Mouse (Mus musculus) heart, embryonic 15.5 days (tissue): ENCODE data around the gene Git2. TPM values are rescaled to one million over a fixed set of nuclear protein-coding genes. Genes with fewer than 3 reads are reported as not detected.

Source experiments
- ATAC-seq: fragments of 200-750 bp; cut with Nextera tagmentation; replicated peaks from 2 replicates; pipeline ENCODE4 v1.8.0; 2017; ENCODE audit warnings: low read depth, moderate TSS enrichment; ENCODE audit not compliant: insufficient number of reproducible peaks, insufficient read depth, low FRiP score
- H3K27ac ChIP-seq: fragments of 300-500 bp; sonication (generic); 2 replicates; pipeline ENCODE4 v1.5.1; 2015; ENCODE audit warnings: mild to moderate bottlenecking, inconsistent platforms
- H3K27me3 ChIP-seq: fragments of 300-500 bp; sonication (generic); 2 replicates; pipeline ENCODE4 v1.6.1; 2015; ENCODE audit warnings: inconsistent platforms
- H3K36me3 ChIP-seq: fragments of 300-500 bp; sonication (generic); 2 replicates; pipeline ENCODE4 v1.6.1; 2015; ENCODE audit warnings: mild to moderate bottlenecking, inconsistent platforms
- H3K4me1 ChIP-seq: fragments of 300-500 bp; sonication (generic); replicated peaks from 2 replicates; pipeline ENCODE4 v1.6.1; 2015; ENCODE audit warnings: inconsistent platforms
- H3K4me2 ChIP-seq: fragments of 300-500 bp; sonication (generic); 2 replicates; pipeline ENCODE4 v1.6.1; 2015; ENCODE audit warnings: inconsistent platforms, mild to moderate bottlenecking, moderate library complexity
- H3K4me3 ChIP-seq: fragments of 300-500 bp; sonication (generic); 2 replicates; pipeline ENCODE4 v1.5.1; 2015; ENCODE audit warnings: mild to moderate bottlenecking, inconsistent platforms
- H3K9ac ChIP-seq: fragments of 300-500 bp; sonication (generic); 2 replicates; pipeline ENCODE4 v1.6.1; 2015; ENCODE audit warnings: mild to moderate bottlenecking, inconsistent platforms
- H3K9me3 ChIP-seq: fragments of 300-500 bp; sonication (generic); replicated peaks from 2 replicates; pipeline ENCODE4 v1.6.1; 2016; ENCODE audit warnings: inconsistent platforms
- WGBS: fragments of 180-500 bp; shearing (Covaris S2); methylation state at CpG from one replicate; pipeline ENCODE4 v1.1.7; 2015; ENCODE audit warnings: mixed read lengths; 5-methylcytosine and 5-hydroxymethylcytosine counted together
- polyA plus RNA-seq: library from polyadenylated mRNA; unstranded; fragments of >200 nt; fragmentation: Nextera tagmentation; extraction: Ambion mirVana; gene quantifications from 2 replicates; pipeline ENCODE4 v1.2.1, GENCODE M21; 2015

The Git2 gene
- polyA plus RNA-seq, result 31.0 and 43.2 TPM in 2 replicates

DNA sequence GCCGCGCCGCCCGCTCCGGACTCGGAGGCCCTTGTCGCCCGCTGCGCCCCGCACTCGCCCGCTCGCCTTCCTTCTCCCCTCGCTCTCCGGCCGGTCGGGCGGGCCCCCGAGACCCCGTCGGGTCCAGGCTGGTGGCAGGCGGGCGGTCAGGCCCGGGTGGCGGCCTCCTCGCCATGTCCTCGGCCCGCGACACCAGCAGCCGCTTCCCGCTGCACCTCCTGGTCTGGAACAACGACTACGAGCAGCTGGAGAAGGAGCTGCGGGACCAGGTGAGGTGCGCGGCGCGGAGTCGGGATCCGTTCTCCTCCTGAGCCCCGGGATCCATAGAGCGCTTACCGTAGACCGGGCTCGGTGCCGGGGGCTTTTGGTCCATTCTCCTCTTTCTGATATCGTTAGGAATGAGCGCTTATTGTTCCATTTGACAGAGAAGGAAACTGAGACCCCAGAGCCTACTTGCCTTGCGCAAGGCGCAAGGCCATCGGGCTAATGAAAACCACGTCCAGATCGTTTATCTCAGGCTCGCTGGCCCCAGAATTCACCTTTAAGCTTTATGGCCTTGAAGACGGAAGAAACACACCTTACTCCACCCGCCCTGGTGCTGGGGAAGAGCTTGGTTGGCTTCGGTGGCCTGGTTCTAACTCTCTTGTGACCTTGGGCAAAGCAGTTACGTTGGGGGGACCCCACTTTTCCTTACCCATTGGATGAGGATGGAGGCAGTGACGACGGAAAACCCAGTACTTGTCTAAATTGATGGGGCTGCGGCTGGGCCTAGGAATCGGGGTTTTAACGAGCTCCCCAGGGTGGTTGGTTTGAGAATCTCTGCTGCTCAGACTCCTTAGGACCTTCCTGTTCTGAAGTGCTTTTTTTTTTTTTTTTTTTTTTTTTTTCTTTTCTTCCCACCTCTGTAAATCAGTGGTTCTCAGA is at the start of gene Git2:
TSS of gene Git2 (minus strand) at position 462 of the 924 bp plus-strand sequence.
- peak within 1 kb of the TSS; percentile 98 for H3K4me3 ChIP-seq
- peak within 1 kb of the TSS; percentile 82 for H3K4me2 ChIP-seq
- ATAC-seq, result no peak
- H3K36me3 ChIP-seq, result no peaks in the 10 kb centered on the region
- no peaks in the 10 kb centered on the region for H3K9me3 ChIP-seq
- H3K9ac ChIP-seq, result peak within 1 kb of the TSS; percentile 81
- peaks cover 31% of the 10 kb centered on the region for H3K4me1 ChIP-seq
- no peaks in the 10 kb centered on the region for H3K27me3 ChIP-seq
- WGBS, result under 1% methylated on average over 63 of the region's 63 CpGs
- peak within 1 kb of the TSS; percentile 92 for H3K27ac ChIP-seq

DNA sequence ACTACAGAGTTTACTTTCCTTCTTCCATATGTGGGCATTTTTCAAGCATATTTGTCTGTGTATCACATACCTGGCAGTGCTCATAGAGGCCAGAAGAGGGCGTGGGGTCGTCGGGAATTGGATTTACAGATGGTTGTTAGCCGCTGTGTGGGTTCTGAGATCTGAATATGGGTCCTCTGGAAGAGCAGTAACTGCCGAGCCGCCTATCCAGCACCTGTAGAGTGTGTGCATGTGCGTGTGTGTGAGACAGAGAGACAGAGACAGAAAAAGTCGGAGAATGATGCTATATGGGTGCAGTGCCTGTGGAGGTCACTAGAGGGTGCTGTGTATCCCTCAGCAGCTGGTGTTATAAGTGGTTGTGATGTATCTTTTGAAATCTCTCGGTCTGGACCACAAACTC is 48.9 kb upstream of the Git2 start:
- Histone ChIP-seq H3K27ac (no peak overlapping the region), H3K4me3 (peak overlapping the region; percentile 17), H3K4me1 (peaks cover 7% of the 10 kb centered on the region), H3K4me2 (peak overlapping the region; percentile 31; the same call in 1 of the 2 replicates), H3K27me3 (no peaks in the 10 kb centered on the region), H3K9ac (no peak overlapping the region), H3K9me3 (no peaks in the 10 kb centered on the region), H3K36me3 (no peaks in the 10 kb centered on the region)
- ATAC-seq, result no peak
- 19% methylated on average over 9 of the region's 9 CpGs for WGBS

DNA sequence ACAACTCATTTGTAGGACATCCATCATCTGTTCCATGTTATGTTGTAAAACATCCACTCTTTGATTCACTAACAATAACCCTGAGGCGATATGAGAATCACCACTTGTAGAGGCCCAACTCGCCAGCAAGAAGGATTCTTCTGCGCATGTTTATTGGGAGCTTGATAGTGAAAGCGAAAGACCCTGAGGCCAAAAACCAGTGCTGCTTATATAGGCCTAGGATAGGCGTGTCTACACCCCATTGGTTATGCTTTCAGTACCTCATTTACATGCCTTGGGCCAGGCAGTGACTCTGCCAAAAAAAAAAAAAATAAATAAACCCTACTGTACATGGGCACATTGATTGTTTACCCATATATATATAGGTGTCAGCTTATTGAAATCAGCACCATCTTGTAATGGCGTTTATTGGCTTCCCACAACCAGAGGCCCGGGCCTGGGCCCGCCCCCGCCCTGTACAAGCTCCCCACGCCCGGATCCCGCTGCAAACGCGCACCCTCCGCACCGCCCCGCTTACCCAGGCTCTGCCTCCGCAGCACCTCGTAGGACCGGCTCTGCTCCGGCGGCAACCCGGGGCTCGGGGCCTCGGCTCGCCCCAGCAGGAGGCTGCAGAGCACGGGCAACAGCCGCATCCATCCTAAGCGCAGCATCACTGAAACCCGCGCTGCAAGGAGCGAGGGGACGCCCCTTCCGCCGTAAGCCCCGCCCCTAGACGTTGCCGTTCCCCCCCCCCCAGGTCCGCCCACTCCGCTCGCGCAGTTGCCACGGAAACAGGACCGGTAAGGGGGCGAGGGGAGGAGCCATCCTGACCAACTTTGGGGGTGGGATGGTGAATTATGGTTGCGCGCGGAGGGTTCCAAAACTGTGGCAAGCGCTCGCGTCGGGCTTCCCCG is 47.7 kb upstream of the Git2 start, which contains the start of gene 1500011B03Rik:
TSS of gene 1500011B03Rik (minus strand) at position 673 of the 893 bp plus-strand sequence.
- peak; percentile 85 for ATAC-seq
- H3K4me3 ChIP-seq, result peak within 1 kb of the TSS; percentile 79
- no peaks in the 10 kb centered on the region for H3K27me3 ChIP-seq
- 0 out of 2 replicates have a peak within 1 kb of the TSS, but pooled peaks have one; percentile 60 for H3K27ac ChIP-seq
- H3K4me1 ChIP-seq, result peaks cover 7% of the 10 kb centered on the region
- no peaks in the 10 kb centered on the region for H3K9me3 ChIP-seq
- H3K9ac ChIP-seq, result peak within 1 kb of the TSS; percentile 68
- no peaks in the 10 kb centered on the region for H3K36me3 ChIP-seq
- peak within 1 kb of the TSS; percentile 90 for H3K4me2 ChIP-seq
- WGBS, result 10% methylated on average over 50 of the region's 53 CpGs

DNA sequence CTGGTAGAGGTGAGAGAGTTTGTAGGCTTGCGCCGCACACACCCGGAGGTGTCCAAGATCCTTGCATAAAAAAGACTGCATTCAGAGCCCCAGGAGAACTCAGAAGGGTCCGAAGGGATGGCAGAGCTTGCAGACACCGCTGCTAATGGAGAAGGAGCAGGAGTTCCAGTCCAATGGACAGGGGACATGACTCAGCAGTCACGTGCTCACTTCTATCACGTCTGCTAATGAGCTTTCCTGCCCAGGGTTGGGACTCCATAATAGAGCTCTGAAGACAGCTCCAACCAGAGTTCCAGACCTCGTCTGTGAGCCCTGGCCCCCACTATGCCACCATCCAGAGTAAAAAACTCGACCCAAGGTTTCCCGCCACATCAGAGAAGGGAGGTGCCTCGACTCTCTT is 42.8 kb upstream of the Git2 start:
- Histone ChIP-seq H3K9ac (no peak overlapping the region), H3K9me3 (no peaks in the 10 kb centered on the region), H3K27ac (no peak overlapping the region), H3K27me3 (no peaks in the 10 kb centered on the region), H3K4me3 (no peak overlapping the region), H3K4me1 (no peaks in the 10 kb centered on the region), H3K4me2 (no peak overlapping the region), H3K36me3 (no peaks in the 10 kb centered on the region)
- WGBS, result 77% methylated on average over 11 of the region's 11 CpGs
- no peak for ATAC-seq

DNA sequence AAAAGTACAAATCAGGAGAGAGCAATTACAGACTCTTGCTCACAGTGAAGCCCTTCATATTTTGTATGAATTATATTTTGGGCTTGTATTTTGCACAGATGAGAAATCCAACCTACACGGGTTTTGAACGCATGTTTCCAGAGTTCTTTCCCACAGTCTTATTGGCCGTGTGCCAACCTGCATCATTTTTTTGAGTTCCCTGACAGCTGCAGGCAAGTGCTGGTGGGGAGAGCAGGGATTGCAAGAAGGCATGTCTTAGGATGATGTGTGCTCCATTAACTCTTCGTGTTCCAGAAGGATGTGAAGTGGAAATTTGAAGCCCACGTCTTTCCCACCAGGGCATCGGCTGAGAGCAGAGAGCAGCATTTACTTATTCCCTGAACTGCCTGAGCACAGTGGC is 41.3 kb upstream of the Git2 start:
- 71% methylated on average over 6 of the region's 6 CpGs for WGBS
- H3K9ac ChIP-seq, result no peak overlapping the region

DNA sequence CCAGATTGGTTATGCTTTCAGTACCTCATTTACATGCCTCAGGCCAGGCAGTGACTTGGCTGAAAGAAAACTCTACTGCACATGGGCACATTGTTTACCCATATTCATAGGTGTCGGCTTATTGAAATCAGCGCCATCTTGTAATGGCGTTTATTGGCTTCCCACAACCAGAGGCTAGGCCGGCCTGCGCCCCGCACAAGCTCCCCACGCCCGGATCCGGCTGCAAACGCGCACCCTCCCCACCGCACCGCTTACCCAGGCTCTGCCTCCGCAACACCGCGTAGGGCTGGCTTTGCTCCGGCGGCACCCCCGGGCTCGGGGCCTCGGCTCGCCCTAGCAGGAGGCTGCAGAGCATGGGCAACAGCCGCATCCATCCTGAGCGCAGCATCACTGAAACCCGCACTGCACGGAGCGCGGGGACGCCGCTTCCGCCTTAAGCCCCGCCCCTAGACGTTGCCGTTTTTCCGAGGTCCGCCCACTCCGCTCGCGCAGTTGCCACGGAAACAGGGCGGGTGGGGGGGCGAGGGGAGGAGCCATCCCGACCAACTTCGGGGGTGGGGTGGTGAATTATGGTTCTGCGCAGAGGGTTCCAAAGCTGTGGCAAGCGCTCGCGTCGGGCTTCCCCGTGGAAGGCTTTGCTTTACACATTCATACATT is 38.3 kb upstream of the Git2 start:
- Histone ChIP-seq H3K36me3 (no peaks in the 10 kb centered on the region), H3K4me2 (peak overlapping the region; percentile 71), H3K27ac (peak overlapping the region; percentile 79), H3K9me3 (no peaks in the 10 kb centered on the region), H3K4me1 (0 out of 2 replicates have a peak, but pooled peaks cover 4% of the 10 kb centered on the region), H3K27me3 (no peaks in the 10 kb centered on the region), H3K9ac (peak overlapping the region; percentile 80), H3K4me3 (peak overlapping the region; percentile 86)
- under 1% methylated on average over 49 of the region's 50 CpGs for WGBS
- ATAC-seq, result peak; percentile 83

More for the DNA sequence above, 41.3 kb upstream of the Git2 start:
- Histone ChIP-seq H3K27me3 (no peaks in the 10 kb centered on the region), H3K4me1 (no peaks in the 10 kb centered on the region), H3K9me3 (no peaks in the 10 kb centered on the region), H3K4me2 (no peak overlapping the region), H3K27ac (no peak overlapping the region), H3K36me3 (no peaks in the 10 kb centered on the region), H3K4me3 (no peak overlapping the region)
- ATAC-seq, result no peak

DNA sequence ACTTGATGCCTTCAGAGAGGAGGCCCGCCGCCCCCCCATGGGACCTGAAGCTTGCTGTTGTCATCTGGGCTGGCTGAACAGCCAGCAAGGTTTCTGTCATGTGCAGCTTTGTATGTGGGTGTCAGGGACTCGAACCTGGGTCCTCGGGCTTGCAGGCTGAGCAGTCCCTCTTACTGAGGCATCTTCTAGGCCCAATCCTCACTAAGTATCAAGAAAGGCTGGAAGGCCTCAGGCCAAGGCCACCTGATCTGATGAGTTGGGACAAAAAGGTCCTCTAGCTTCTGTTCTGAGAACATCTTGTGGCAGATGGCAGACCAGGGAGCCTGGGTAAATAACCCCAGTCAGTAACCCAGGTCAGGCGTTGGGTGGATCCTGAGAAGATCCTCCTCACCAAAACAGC is 34.5 kb upstream of the Git2 start:
- Histone ChIP-seq H3K9me3 (no peaks in the 10 kb centered on the region), H3K9ac (no peak overlapping the region), H3K4me3 (no peak overlapping the region), H3K36me3 (0 out of 2 replicates have a peak, but pooled peaks cover under 1% of the 10 kb centered on the region), H3K27ac (no peak overlapping the region), H3K27me3 (no peaks in the 10 kb centered on the region), H3K4me2 (no peak overlapping the region), H3K4me1 (peaks cover 35% of the 10 kb centered on the region)
- no peak for ATAC-seq
- WGBS, result 86% methylated on average over 5 of the region's 5 CpGs

DNA sequence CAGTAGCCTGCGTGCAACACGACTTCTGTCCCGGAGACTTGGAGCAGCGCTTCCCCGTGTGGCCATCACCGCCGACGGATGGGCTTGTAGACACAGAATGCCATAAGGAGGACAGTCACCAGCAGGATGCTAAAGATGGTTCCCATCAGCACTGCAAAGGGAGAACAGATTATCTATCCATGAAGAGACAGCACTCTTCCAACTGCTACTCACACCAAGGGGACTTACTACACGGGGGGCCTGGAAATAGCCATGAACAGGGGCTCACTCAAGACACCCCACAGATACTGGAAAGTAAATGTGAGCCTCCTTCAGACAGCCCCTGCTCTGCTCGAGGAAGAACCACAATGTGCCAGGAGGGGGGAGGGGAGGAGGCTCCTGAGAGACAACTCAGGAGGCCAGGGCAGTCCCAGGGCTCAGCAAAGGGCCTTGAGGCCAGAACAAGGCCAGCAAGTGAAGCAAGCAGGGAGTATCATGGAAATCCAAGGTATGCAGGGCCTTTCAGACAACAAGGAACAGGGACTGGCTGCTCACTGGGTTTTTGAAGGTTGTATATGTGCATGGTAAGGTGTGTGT is 34.0 kb upstream of the Git2 start:
- Histone ChIP-seq H3K9me3 (no peaks in the 10 kb centered on the region), H3K36me3 (peaks cover 6% of the 10 kb centered on the region), H3K9ac (no peak overlapping the region), H3K27ac (0 out of 2 replicates have a peak overlapping the region, but pooled peaks have one; percentile 5), H3K4me3 (no peak overlapping the region), H3K4me2 (no peak overlapping the region), H3K4me1 (peaks cover 35% of the 10 kb centered on the region), H3K27me3 (no peaks in the 10 kb centered on the region)
- 74% methylated on average over 10 of the region's 10 CpGs for WGBS
- ATAC-seq, result no peak

DNA sequence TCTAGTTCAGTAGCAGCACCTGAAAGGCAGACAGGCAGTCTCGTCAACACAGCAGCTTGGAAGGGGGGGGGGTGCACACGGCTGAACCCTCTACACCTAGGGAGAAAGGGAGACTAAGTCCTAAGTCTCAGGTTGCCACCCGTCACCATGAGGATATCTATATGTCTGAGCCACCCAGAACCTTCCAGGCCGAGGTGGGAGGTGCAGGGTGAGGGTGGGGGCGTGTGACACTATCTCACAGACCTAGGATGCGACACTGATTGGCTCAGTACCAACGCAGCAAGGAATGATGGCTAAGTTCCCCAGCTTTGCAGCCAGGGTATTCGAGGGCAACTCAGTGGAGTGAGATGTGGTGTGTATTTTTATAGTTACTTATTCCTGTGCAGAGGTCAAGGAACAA is 33.1 kb upstream of the Git2 start:
- 73% methylated on average over 8 of the region's 8 CpGs for WGBS
- Histone ChIP-seq H3K36me3 (peaks cover 14% of the 10 kb centered on the region), H3K4me1 (peaks cover 35% of the 10 kb centered on the region), H3K27ac (peak overlapping the region; percentile 89), H3K27me3 (no peaks in the 10 kb centered on the region), H3K9me3 (no peaks in the 10 kb centered on the region), H3K4me3 (no peak overlapping the region), H3K4me2 (no peak overlapping the region), H3K9ac (no peak overlapping the region)
- ATAC-seq, result no peak

DNA sequence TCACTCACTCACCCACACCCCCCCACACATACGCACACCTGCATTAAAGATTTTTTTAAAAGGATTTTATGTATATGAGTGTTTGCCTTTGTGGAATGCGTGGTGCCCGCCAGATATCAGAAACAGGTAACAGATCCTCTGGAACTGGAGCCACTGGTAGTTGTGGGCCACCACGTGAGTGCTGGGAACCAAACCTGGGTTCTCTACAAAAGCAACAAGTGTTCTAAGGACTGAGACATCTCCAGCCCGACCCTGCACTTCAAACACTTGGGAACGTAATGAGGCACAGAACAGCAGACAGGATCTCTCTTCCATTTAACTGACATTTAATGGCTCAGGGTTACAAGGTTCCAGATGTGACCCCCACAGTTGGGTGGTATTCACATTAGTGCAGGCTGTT is 32.6 kb upstream of the Git2 start:
- ATAC-seq, result no peak
- Histone ChIP-seq H3K36me3 (peaks cover 16% of the 10 kb centered on the region), H3K9me3 (no peaks in the 10 kb centered on the region), H3K4me1 (peaks cover 35% of the 10 kb centered on the region), H3K27me3 (no peaks in the 10 kb centered on the region), H3K4me3 (no peak overlapping the region), H3K27ac (peak overlapping the region; percentile 89), H3K4me2 (peak overlapping the region; percentile 47), H3K9ac (no peak overlapping the region)
- 65% methylated on average over 6 of the region's 6 CpGs for WGBS
